Mouse (Mus musculus): ENCODE results near the gene Gmeb1.

GRCm38 (mm10) chr4:132183162-132183561 lies 78.2 kb downstream of the Gmeb1 start:
- TF ChIP-seq CTCF (IDR thresholded peaks at IDR 0.05; ENCODE audit: low read depth, low read length) (no peak), POLR2A (IDR thresholded peaks at IDR 0.05; ENCODE audit: borderline replicate concordance, low read depth, low read length) (no peak)

Data from bone marrow macrophage, adult 2 months (primary cell).